Mouse (Mus musculus) gastrocnemius, postnatal 25 days (tissue): ENCODE measurements around the gene Gm8011. TPM values are rescaled to one million over a fixed set of nuclear protein-coding genes. Genes with fewer than 3 reads are reported as not detected.
"Not testable (repeated sequence)": the region's sequence is repeated elsewhere in the genome, so short reads cannot be mapped to it uniquely, and the experiment has no call there.

Experiments used
- DNase-seq: peaks from one replicate; pipeline ENCODE4 v3.0.0; 2022
- long read RNA-seq, 2 experiments: library from polyadenylated mRNA; stranded (forward); transcript quantifications; one replicate each; pipeline ENCODE4 v2.0.0; 2021
- total RNA-seq, 2 experiments: library from RNA; stranded (reverse); gene quantifications; 1 replicate in 1 of 2; 2 replicates in 1 of 2; pipeline ENCODE4 v1.2.3; 2021

Gm8011 gene
- not detected for total RNA-seq
- long read RNA-seq, experiment 1, result 0 reads
- long read RNA-seq, experiment 2, result 0 reads

GRCm38 (mm10) chr14:42463581-42463980 is at the start of gene Gm8011:
Gm8011 (plus strand) TSS chr14:42463881.
- not testable (repeated sequence) for DNase-seq

- DNase-seq, result not testable (repeated sequence)
These were observed 24.1 kb upstream of the Gm8011 start, which contains the start of gene Gm8005 for GRCm38 (mm10) chr14:42439573-42439972. Gm8005 (minus strand) TSS chr14:42439673.

GRCm38 (mm10) chr14:42502249-42502648 is 38.6 kb downstream of the Gm8011 start, which contains the start of gene Gm8020:
Gm8020 (minus strand) TSS chr14:42502349.
- not testable (repeated sequence) for DNase-seq

Other genes starting within 250 kb of the Gm8011 start
- not detected for gene Gm17026, start 203.8 kb upstream of the Gm8011 start, total RNA-seq
- gene Gm9611, start 166.5 kb upstream of the Gm8011 start, total RNA-seq, result not detected
- gene Gm7995, start 153.7 kb upstream of the Gm8011 start, total RNA-seq, result not detected
- not detected for gene Gm8005, start 24.2 kb upstream of the Gm8011 start, total RNA-seq
- not detected for gene Gm8020, start 38.5 kb downstream of the Gm8011 start, total RNA-seq
- not detected for gene Gm8024, start 60.4 kb downstream of the Gm8011 start, total RNA-seq
- gene Gm17124, start 136.0 kb downstream of the Gm8011 start, total RNA-seq, result not detected
- not detected for gene Gm3633, start 178.0 kb downstream of the Gm8011 start, total RNA-seq
- gene Gm10378, start 192.1 kb downstream of the Gm8011 start, total RNA-seq, result not detected